Mouse (Mus musculus): ENCODE results near the gene Mc3r. TPM values are rescaled to one million over a fixed set of nuclear protein-coding genes. Genes with fewer than 3 reads are reported as not detected.

Mc3r gene
- polyA plus RNA-seq (2014; fragmentation: Nextera tagmentation; extraction: Ambion mirVana) = 0.15 and 0.30 TPM in 2 replicates

DNA sequence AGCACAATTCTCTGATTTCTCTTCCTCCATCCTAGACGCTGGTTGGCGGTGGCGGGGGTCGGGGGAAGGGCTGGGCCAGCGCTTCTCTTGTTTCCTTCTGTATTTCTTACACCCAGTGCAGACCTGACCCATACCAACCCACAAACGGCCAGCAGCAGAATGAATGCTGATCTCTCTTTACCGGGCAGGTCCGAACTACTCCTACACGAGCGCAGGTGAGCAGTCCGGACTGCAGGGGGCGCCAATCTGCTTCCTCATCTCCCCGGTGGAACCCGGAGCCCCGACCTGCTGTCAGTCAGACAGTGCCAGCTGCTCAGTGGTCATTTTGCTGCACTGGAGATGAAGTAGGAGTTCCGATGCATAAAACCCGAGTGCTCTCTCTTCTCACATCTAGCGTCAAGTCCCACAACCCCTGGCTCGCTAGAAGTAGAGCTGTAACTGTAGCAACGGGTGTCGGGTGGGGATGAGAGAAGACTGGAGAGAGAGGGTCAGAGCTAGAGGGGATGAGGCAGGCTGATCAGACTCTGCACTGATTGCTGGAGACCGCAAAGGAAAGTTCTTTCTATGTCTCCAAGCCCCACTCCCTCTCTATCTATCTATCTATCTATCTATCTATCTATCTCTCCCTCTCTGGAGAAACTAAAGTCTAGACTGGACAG lies at the start of gene Mc3r:
TSS of gene Mc3r (plus strand) at position 387 of the 659 bp plus-strand sequence.
- Histone ChIP-seq H3K4me1 (replicated peaks; ENCODE audit: control insufficient read depth, insufficient read depth, low read length) (no peaks in the 10 kb centered on the region), H3K36me3 (replicated peaks; ENCODE audit: control insufficient read depth, insufficient read depth) (no peaks in the 10 kb centered on the region), H3K9ac (peak within 1 kb of the TSS; percentile 40; the same call in 1 of the 2 replicates), H3K4me3 (replicated peaks; ENCODE audit: low read length) (0 out of 2 replicates have a peak within 1 kb of the TSS, but pooled peaks have one; percentile 2), H3K27me3 (ENCODE audit: control insufficient read depth, insufficient read depth, low read length) (peaks cover 6% of the 10 kb centered on the region; the same call in 1 of the 2 replicates), H3K4me2 (replicated peaks) (peak within 1 kb of the TSS; percentile 41), H3K9me3 (ENCODE audit: control insufficient read depth, low read length) (no peaks in the 10 kb centered on the region), H3K27ac (no peak within 1 kb of the TSS)
- 15% methylated on average over 22 of the region's 22 CpGs for WGBS
- ATAC-seq (ENCODE audit: low FRiP score) = peak; percentile 57; the same call in 1 of the 2 replicates
- peak; percentile 79 for DNase-seq (ENCODE audit: low spot score)

- Histone ChIP-seq H3K4me3 (replicated peaks; ENCODE audit: low read length) (no peak overlapping the region), H3K9ac (no peak overlapping the region)
- 86% methylated on average over 13 of the region's 13 CpGs for WGBS
Measured at GRCm38 (mm10) chr2:172201998-172202780, 46.1 kb upstream of the Mc3r start.

GRCm38 (mm10) chr2:172207003-172207402 lies 41.3 kb upstream of the Mc3r start:
- no peaks in the 10 kb centered on the region for H3K36me3 ChIP-seq (replicated peaks; ENCODE audit: control insufficient read depth, insufficient read depth)
- 15% methylated on average over 11 of the region's 11 CpGs for WGBS
- peak; percentile 95 for DNase-seq (ENCODE audit: low spot score)
- no peaks in the 10 kb centered on the region for H3K9me3 ChIP-seq (ENCODE audit: control insufficient read depth, low read length)
- 0 out of 2 replicates have a peak, but pooled peaks have one; percentile 24 for ATAC-seq (ENCODE audit: low FRiP score)
- no peaks in the 10 kb centered on the region for H3K4me1 ChIP-seq (replicated peaks; ENCODE audit: control insufficient read depth, insufficient read depth, low read length)
- H3K27me3 ChIP-seq (ENCODE audit: control insufficient read depth, insufficient read depth, low read length) = no peaks in the 10 kb centered on the region
- no peak overlapping the region for H3K4me3 ChIP-seq (replicated peaks; ENCODE audit: low read length)
- no peak overlapping the region for H3K9ac ChIP-seq
- H3K4me2 ChIP-seq (replicated peaks) = no peak overlapping the region
- no peak overlapping the region for H3K27ac ChIP-seq

More at GRCm38 (mm10) chr2:172201998-172202780, 46.1 kb upstream of the Mc3r start:
- H3K36me3 ChIP-seq (replicated peaks; ENCODE audit: control insufficient read depth, insufficient read depth) = no peaks in the 10 kb centered on the region
- H3K9me3 ChIP-seq (ENCODE audit: control insufficient read depth, low read length) = no peaks in the 10 kb centered on the region
- no peak overlapping the region for H3K4me2 ChIP-seq (replicated peaks)
- H3K4me1 ChIP-seq (replicated peaks; ENCODE audit: control insufficient read depth, insufficient read depth, low read length) = no peaks in the 10 kb centered on the region
- no peak for ATAC-seq (ENCODE audit: low FRiP score)
- H3K27me3 ChIP-seq (ENCODE audit: control insufficient read depth, insufficient read depth, low read length) = no peaks in the 10 kb centered on the region
- no peak for DNase-seq (ENCODE audit: low spot score)
- H3K27ac ChIP-seq = no peak overlapping the region

- DNase-seq (ENCODE audit: low spot score) (no peak), ATAC-seq (ENCODE audit: low FRiP score) (no peak)
- Histone ChIP-seq H3K4me2 (replicated peaks) (no peak overlapping the region), H3K9me3 (ENCODE audit: control insufficient read depth, low read length) (no peaks in the 10 kb centered on the region), H3K27ac (no peak overlapping the region), H3K36me3 (replicated peaks; ENCODE audit: control insufficient read depth, insufficient read depth) (no peaks in the 10 kb centered on the region), H3K27me3 (ENCODE audit: control insufficient read depth, insufficient read depth, low read length) (no peaks in the 10 kb centered on the region), H3K4me1 (replicated peaks; ENCODE audit: control insufficient read depth, insufficient read depth, low read length) (no peaks in the 10 kb centered on the region), H3K4me3 (replicated peaks; ENCODE audit: low read length) (no peak overlapping the region), H3K9ac (no peak overlapping the region)
- 86% methylated on average over 8 of the region's 8 CpGs for WGBS
Measured at GRCm38 (mm10) chr2:172213480-172213879, 34.8 kb upstream of the Mc3r start.

DNA sequence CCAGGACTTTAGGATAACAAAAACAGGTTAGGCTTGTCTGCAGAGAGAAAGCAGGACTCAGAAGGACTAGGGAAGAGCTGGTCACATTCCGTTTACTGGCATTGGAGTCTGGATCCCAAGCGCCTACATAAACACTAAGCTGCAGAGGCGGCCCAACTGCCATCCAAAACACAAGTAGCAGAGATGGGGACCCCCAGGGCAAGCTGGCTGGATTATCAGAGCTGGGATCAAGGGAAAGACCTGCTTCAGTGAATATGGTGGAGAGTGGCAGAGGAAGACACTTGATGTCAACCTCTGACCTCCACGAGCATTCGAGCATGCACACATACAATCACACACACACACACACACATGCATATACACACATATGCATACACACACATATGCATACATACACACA lies 34.0 kb upstream of the Mc3r start:
- Histone ChIP-seq H3K9me3 (ENCODE audit: control insufficient read depth, low read length) (no peaks in the 10 kb centered on the region), H3K27me3 (ENCODE audit: control insufficient read depth, insufficient read depth, low read length) (no peaks in the 10 kb centered on the region), H3K9ac (no peak overlapping the region), H3K4me1 (replicated peaks; ENCODE audit: control insufficient read depth, insufficient read depth, low read length) (no peaks in the 10 kb centered on the region), H3K36me3 (replicated peaks; ENCODE audit: control insufficient read depth, insufficient read depth) (no peaks in the 10 kb centered on the region), H3K4me3 (replicated peaks; ENCODE audit: low read length) (no peak overlapping the region), H3K4me2 (replicated peaks) (no peak overlapping the region), H3K27ac (no peak overlapping the region)
- DNase-seq (ENCODE audit: low spot score) (no peak), ATAC-seq (ENCODE audit: low FRiP score) (no peak)
- 93% methylated on average over 5 of the region's 5 CpGs for WGBS

GRCm38 (mm10) chr2:172215508-172216162 lies 32.7 kb upstream of the Mc3r start:
- Histone ChIP-seq H3K27ac (no peak overlapping the region), H3K27me3 (ENCODE audit: control insufficient read depth, insufficient read depth, low read length) (no peaks in the 10 kb centered on the region), H3K9ac (no peak overlapping the region), H3K4me1 (replicated peaks; ENCODE audit: control insufficient read depth, insufficient read depth, low read length) (no peaks in the 10 kb centered on the region), H3K9me3 (ENCODE audit: control insufficient read depth, low read length) (no peaks in the 10 kb centered on the region), H3K36me3 (replicated peaks; ENCODE audit: control insufficient read depth, insufficient read depth) (no peaks in the 10 kb centered on the region), H3K4me3 (replicated peaks; ENCODE audit: low read length) (no peak overlapping the region), H3K4me2 (replicated peaks) (no peak overlapping the region)
- DNase-seq (ENCODE audit: low spot score) (peak; percentile 95), ATAC-seq (ENCODE audit: low FRiP score) (no peak)
- 39% methylated on average over 11 of the region's 11 CpGs for WGBS

- no peak overlapping the region for H3K9ac ChIP-seq
- H3K4me3 ChIP-seq (replicated peaks; ENCODE audit: low read length) = no peak overlapping the region
- no peaks in the 10 kb centered on the region for H3K4me1 ChIP-seq (replicated peaks; ENCODE audit: control insufficient read depth, insufficient read depth, low read length)
- H3K27ac ChIP-seq = no peak overlapping the region
- H3K9me3 ChIP-seq (ENCODE audit: control insufficient read depth, low read length) = no peaks in the 10 kb centered on the region
- no peaks in the 10 kb centered on the region for H3K36me3 ChIP-seq (replicated peaks; ENCODE audit: control insufficient read depth, insufficient read depth)
- WGBS = 65% methylated on average over 17 of the region's 17 CpGs
- DNase-seq (ENCODE audit: low spot score) (no peak), ATAC-seq (ENCODE audit: low FRiP score) (no peak)
- H3K4me2 ChIP-seq (replicated peaks) = no peak overlapping the region
- H3K27me3 ChIP-seq (ENCODE audit: control insufficient read depth, insufficient read depth, low read length) = no peaks in the 10 kb centered on the region
Measured at GRCm38 (mm10) chr2:172216163-172216915, 32.0 kb upstream of the Mc3r start.

GRCm38 (mm10) chr2:172217886-172218285 lies 30.4 kb upstream of the Mc3r start:
- no peaks in the 10 kb centered on the region; the same call in 1 of the 2 replicates for H3K27me3 ChIP-seq (ENCODE audit: control insufficient read depth, insufficient read depth, low read length)
- WGBS = 67% methylated on average over 7 of the region's 8 CpGs
- no peak overlapping the region for H3K4me2 ChIP-seq (replicated peaks)
- no peak overlapping the region for H3K9ac ChIP-seq
- no peak overlapping the region for H3K4me3 ChIP-seq (replicated peaks; ENCODE audit: low read length)
- no peaks in the 10 kb centered on the region for H3K36me3 ChIP-seq (replicated peaks; ENCODE audit: control insufficient read depth, insufficient read depth)
- ATAC-seq (ENCODE audit: low FRiP score) (no peak), DNase-seq (ENCODE audit: low spot score) (no peak)
- no peak overlapping the region for H3K27ac ChIP-seq
- no peaks in the 10 kb centered on the region for H3K9me3 ChIP-seq (ENCODE audit: control insufficient read depth, low read length)
- no peaks in the 10 kb centered on the region for H3K4me1 ChIP-seq (replicated peaks; ENCODE audit: control insufficient read depth, insufficient read depth, low read length)

Measured in hindbrain, embryonic 14.5 days (tissue).